Mouse (Mus musculus) heart, adult 8-10 months (tissue): Measurements from ENCODE around the gene Prss33. TPM values are rescaled to one million over a fixed set of nuclear protein-coding genes. Genes with fewer than 3 reads are reported as not detected.
"Not testable (repeated sequence)": the region's sequence is repeated elsewhere in the genome, so short reads cannot be mapped to it uniquely, and the experiment has no call there.

ENCODE experiments used
- DNase-seq: peaks from one replicate; pipeline ENCODE4 v3.0.0; 2022; ENCODE audit warnings: low spot score
- total RNA-seq, 4 experiments: library from RNA; stranded (reverse); gene quantifications; 2 replicates each; pipeline ENCODE4 v1.2.4; 2022

Prss33 gene
- total RNA-seq: not detected

DNA sequence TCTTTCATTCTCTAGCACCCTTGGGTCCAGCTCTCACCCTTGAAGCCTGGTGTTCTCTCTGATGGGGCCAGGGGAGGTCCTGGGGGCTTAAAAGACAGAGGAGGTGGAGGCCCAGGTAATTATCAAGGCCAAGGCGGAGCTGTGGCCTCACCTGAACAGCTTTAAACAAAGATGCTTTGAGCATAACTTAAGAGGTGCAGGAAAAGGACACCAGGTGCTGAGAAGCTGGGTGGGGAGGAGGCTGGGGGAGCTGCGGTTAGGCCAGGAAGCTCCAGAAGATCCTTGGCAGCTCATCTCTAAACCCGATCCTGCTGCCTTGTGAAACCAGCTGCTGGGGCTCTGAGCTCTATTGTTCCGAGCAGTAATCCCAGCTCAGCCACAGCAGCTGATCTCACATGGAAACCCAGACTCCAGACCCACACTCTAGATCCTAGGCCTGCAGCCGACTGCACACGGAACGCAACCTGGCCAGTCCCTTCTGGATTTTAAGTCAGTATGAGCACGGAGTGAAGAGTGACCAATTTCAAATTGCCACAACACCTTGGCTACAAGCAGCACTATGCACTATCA lies at the start of gene Prss33:
TSS of gene Prss33 (minus strand) at position 51 of the 570 bp plus-strand sequence.
- DNase-seq: no peak

DNA sequence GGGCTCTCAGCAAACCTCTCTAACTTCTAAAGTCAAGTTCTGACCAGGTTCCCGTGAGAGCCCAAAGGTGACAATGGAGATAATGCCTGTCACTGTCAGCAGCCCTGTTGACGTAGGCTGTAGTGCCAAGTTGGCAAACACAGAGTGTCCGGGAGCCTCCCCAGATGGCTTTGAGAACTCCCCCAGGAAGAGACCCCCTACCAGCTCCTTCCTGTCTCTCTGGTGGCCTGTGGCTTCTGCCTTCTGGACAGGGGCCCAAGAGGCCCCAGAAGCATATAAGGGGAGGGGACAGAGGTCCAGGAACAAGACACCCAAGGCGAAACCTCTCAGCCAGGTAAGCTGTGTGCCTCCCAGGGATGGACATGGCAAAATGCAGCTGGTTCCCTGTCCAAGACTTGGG lies 44.7 kb upstream of the Prss33 start, which contains the start of the genes Dcpp1 and Dcpp2:
TSS of gene Dcpp1 (plus strand) at position 301 of the 400 bp plus-strand sequence.
TSS of gene Dcpp2 (plus strand) at position 305 of the 400 bp plus-strand sequence.
- DNase-seq: not testable (repeated sequence)

GRCm38 (mm10) chr17:23877166-23877565 lies 41.3 kb upstream of the Prss33 start:
- no peak for DNase-seq

GRCm38 (mm10) chr17:23876741-23877140 lies 40.9 kb upstream of the Prss33 start:
- no peak for DNase-seq

- peak; percentile 40 for DNase-seq
Observed at GRCm38 (mm10) chr17:23873884-23874856, 38.3 kb upstream of the Prss33 start.

DNA sequence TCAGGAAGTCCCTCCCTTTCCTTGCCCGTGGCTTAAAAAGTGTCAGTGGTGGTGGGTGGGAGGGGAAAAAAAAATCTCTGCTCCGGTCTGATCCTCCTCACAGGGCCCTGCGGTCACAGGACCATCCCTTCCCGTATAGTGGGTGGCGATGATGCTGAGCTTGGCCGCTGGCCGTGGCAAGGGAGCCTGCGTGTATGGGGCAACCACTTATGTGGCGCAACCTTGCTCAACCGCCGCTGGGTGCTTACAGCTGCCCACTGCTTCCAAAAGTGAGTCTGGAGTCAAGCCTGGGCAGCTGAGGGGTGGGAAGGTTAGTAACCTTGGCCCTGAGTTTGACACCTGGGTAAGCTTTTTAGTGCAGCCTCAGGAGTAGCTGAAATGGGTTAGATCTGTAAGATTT lies 32.7 kb upstream of the Prss33 start:
- DNase-seq: no peak

GRCm38 (mm10) chr17:23867756-23868155 lies 31.9 kb upstream of the Prss33 start, which contains the start of gene Prss21:
Gene Prss21 (plus strand): TSS chr17:23868056.
- no peak for DNase-seq

GRCm38 (mm10) chr17:23862926-23863325 lies 27.1 kb upstream of the Prss33 start:
- DNase-seq: no peak

GRCm38 (mm10) chr17:23857913-23858312 lies 22.1 kb upstream of the Prss33 start:
- no peak for DNase-seq

DNA sequence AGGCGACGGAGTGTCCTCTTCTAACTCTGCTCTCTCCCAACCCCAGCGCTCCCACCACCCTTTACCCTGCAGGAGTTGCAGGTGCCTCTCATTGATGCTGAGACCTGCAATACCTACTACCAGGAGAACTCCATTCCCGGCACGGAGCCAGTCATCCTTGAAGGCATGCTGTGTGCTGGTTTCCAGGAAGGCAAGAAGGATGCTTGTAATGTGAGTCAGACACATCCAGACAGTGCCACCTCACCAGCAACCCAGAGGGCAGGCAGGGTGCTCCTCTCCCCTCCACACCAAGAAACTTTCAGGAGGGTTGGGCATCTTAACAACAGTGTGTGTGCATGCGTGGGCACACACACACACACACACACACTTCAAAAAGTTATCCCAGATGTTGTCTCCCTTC lies 21.3 kb upstream of the Prss33 start:
- no peak for DNase-seq

DNA sequence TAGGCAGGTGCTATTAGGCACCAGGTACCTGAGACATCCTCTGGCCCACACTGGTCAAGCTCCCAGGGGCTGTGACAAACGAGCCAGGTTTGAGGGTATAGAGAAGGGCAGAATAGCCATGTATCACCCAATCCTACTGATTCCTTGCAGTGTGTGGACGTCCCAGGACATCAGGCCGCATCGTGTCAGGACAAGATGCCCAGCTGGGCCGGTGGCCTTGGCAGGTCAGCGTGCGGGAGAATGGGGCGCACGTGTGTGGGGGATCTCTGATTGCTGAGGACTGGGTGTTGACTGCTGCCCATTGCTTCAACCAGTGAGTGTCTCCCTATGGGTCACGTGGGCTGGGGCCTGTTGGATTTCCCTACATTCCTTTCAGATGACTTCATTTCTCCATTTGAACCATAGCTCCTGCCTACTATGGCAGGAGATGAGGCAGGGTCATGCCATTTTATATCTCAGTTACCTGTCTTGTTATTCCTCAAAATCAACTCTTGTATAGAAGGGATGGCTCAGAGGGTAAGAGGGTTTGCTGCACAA lies 18.4 kb upstream of the Prss33 start:
- DNase-seq: no peak

- DNase-seq: peak; percentile 9
Observed at GRCm38 (mm10) chr17:23853292-23853691, 17.4 kb upstream of the Prss33 start.

DNA sequence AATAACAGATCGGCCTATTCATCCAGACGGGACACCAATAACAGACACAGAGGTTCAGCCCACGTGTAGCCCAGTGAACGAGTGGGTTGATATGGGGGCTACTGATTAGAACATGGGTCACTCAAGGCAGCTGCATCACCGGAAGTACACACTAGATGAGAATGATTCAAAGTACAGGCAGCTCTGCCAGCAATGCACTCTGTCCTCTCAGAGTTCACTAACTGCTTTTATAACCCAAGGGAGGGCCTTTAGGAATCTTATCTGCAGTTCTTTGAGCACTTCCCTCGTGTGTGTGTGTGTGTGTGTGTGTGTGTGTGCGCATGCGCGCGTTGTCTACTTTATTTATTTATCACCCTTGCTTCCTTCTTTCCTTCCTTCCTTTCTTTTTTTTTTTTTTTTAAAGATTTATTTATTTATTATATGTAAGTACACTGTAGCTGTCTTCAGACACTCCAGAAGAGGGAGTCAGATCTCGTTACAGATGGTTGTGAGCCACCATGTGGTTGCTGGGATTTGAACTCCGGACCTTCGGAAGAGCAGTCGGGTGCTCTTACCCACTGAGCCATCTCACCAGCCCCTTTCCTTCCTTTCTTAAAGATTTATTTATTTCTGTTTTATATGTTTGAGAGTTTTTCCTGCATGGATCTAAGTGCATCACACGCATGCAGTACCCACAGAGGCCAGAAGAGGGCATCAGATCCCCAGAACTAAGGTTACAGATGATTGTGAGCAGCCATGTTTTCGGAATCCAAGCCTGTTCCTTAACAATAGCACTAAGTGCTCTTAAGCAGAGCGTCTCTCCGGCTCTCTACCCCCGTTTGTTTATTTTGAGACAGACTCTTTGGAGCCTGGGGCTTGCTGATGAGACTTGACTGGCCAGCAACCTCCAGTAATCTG lies 15.2 kb upstream of the Prss33 start:
- peak; percentile 39 for DNase-seq

DNA sequence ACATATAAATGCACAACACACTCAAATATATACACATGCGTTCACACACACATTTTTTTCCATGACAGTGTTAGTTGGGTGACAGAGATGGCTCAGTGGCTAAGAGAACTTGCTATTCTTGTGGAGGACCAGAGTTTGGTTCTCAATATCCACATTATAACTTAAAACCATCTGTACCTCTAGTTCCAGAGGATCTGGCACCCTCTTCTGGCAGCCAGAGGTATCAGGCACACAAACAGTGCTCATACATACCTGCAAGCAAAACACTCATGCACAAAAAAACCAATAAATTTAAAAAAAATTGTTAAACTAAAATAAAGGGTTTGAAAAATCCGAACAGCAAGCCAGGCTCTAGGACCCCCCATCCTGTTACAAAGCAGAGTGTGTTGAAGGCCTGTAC lies 14.2 kb upstream of the Prss33 start:
- no peak for DNase-seq

GRCm38 (mm10) chr17:23843812-23844273 lies 8.0 kb upstream of the Prss33 start, which contains the start of the genes Prss32 and Prss41:
Gene Prss32 (plus strand): TSS chr17:23843855.
Gene Prss41 (minus strand): TSS chr17:23844172.
- DNase-seq: no peak

DNA sequence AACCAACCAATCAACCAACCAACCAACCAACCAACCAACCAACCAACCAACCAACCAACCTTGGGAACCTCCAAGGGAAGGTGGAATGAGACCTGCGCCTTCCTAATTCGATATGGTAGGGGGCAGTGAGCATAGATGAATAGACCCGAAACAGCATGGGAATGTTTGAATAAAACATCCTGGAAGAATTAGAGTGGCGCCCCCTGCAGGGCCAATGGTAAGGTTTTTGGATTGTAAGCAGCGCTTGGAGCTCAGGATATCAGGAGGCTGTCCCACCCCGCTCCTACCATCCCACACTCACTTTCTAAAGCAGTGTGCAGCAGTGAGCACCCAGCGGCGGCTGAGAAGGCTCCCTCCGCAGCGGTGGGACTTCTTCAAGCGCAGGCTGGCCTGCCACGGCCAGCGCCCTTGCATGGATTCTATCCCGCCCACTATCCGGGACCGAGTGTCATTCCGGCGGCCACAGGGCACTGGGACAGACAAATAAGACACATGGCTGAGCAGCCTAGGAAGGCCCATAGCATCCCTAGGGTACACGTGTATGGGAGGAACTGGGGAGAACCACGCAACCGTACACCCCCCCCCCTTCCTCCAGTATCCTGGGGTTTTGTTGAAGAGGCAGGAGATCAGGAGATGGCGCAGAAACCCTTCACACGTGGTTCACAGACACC lies 7.4 kb upstream of the Prss33 start:
- DNase-seq: no peak

DNA sequence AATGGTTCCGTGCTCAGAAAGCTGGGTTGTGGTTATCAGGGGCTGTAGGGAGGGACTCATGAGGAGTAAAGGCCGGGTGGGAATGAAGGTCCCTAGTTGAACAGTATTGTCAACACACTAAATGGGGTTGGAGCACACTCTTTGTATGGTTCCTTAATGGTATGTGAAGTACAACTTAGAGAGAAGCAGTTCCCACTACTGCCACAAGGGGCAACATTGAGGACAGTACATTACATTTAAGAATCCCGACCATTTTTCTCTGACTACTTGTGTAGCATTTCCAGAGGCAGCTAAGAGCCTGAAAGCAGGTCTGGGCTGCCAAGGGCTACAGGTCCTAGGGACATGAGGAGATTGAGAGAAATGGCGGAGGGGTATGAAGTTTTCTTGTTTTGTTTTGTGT lies 5.3 kb upstream of the Prss33 start:
- peak; percentile 26 for DNase-seq

GRCm38 (mm10) chr17:23831201-23831600 lies 4.7 kb downstream of the Prss33 start:
- no peak for DNase-seq

DNA sequence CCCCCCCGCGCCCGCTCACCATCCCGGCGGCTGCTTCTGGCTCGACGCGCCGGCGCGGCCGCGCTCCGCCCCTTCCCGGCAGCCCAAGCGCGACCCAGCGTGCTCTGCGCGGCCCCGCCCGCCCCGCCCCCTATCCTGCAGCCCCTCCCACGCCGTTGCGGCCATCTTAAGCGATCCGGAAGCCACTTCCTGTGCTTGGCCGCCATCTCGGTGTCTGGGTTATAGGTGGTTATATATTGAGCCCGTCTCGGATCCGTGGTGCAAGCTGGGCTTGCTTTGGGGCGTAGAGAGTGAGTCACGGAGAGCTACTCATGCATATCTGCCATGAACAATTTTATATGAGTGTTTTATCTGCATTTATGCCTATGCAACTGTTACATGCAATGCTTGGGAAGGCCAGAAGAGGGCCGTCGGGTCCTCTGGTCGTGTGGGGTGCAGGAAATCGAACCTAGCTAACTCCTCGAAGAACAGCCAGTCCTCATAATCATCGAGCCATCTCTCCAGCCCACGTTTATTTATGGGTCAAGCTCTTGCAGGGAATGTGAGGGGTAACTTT lies 6.7 kb downstream of the Prss33 start, which contains the start of gene Elob:
TSS of gene Elob (minus strand) at position 73 of the 556 bp plus-strand sequence.
- peak; percentile 85 for DNase-seq
